Mouse (Mus musculus) macrophage (primary cell): Measurements from ENCODE around the gene Jph3. TPM values are rescaled to one million over a fixed set of nuclear protein-coding genes. Genes with fewer than 3 reads are reported as not detected.

Experiments
- H3K27ac ChIP-seq: fragments of 350-480 bp; formaldehyde crosslinking; 2 replicates; pipeline ENCODE4 v1.9.0; 2021
- H3K36me3 ChIP-seq: fragments of 350-480 bp; formaldehyde crosslinking; 2 replicates; pipeline ENCODE4 v1.9.0; 2021; ENCODE audit errors: inconsistent target
- H3K4me3 ChIP-seq: fragments of 350-480 bp; formaldehyde crosslinking; 2 replicates; pipeline ENCODE4 v1.9.0; 2021; ENCODE audit errors: inconsistent target
- H3K79me2 ChIP-seq: fragments of 350-480 bp; formaldehyde crosslinking; 2 replicates; pipeline ENCODE4 v1.9.0; 2021; ENCODE audit errors: inconsistent target
- WGBS: methylation state at CpG from one replicate; pipeline ENCODE4 v1.1.7; 2026; ENCODE audit warnings: inconsistent platforms; ENCODE audit not compliant: missing documents; 5-methylcytosine and 5-hydroxymethylcytosine counted together
- polyA plus RNA-seq: library from polyadenylated mRNA; stranded (reverse); fragments of 250-400 nt; gene quantifications from 3 replicates; pipeline ENCODE4 v1.2.4, GENCODE M21; 2018; ENCODE audit warnings: inconsistent platforms

Gene Jph3
- polyA plus RNA-seq, 1 experiment from 2014 or later = 0.26 TPM

GRCm38 (mm10) chr8:121708406-121708805 is 21.0 kb upstream of the Jph3 start:
- Histone ChIP-seq H3K79me2 (no peaks in the 10 kb centered on the region), H3K4me3 (no peak overlapping the region), H3K27ac (no peak overlapping the region), H3K36me3 (no peaks in the 10 kb centered on the region)
- WGBS = 70% methylated on average over 6 of the region's 6 CpGs

GRCm38 (mm10) chr8:121717502-121717901 is 11.9 kb upstream of the Jph3 start:
- WGBS = 57% methylated on average over 14 of the region's 14 CpGs
- Histone ChIP-seq H3K36me3 (no peaks in the 10 kb centered on the region), H3K27ac (no peak overlapping the region), H3K79me2 (no peaks in the 10 kb centered on the region), H3K4me3 (no peak overlapping the region)

GRCm38 (mm10) chr8:121717982-121718425 is 11.4 kb upstream of the Jph3 start:
- 33% methylated on average over 12 of the region's 12 CpGs for WGBS
- Histone ChIP-seq H3K4me3 (no peak overlapping the region), H3K79me2 (no peaks in the 10 kb centered on the region), H3K36me3 (no peaks in the 10 kb centered on the region), H3K27ac (no peak overlapping the region)

GRCm38 (mm10) chr8:121718925-121719324 is 10.5 kb upstream of the Jph3 start:
- no peak overlapping the region for H3K27ac ChIP-seq
- H3K36me3 ChIP-seq = no peaks in the 10 kb centered on the region
- H3K4me3 ChIP-seq = no peak overlapping the region
- 71% methylated on average over 5 of the region's 6 CpGs for WGBS
- H3K79me2 ChIP-seq = no peaks in the 10 kb centered on the region

GRCm38 (mm10) chr8:121721072-121721471 is 8.4 kb upstream of the Jph3 start:
- Histone ChIP-seq H3K4me3 (no peak overlapping the region), H3K79me2 (no peaks in the 10 kb centered on the region), H3K27ac (no peak overlapping the region), H3K36me3 (no peaks in the 10 kb centered on the region)
- 66% methylated on average over 6 of the region's 6 CpGs for WGBS

- Histone ChIP-seq H3K4me3 (no peak overlapping the region), H3K27ac (no peak overlapping the region), H3K36me3 (no peaks in the 10 kb centered on the region), H3K79me2 (no peaks in the 10 kb centered on the region)
- 79% methylated on average over 12 of the region's 12 CpGs for WGBS
These were observed 5.6 kb upstream of the Jph3 start for GRCm38 (mm10) chr8:121723846-121724245.

DNA sequence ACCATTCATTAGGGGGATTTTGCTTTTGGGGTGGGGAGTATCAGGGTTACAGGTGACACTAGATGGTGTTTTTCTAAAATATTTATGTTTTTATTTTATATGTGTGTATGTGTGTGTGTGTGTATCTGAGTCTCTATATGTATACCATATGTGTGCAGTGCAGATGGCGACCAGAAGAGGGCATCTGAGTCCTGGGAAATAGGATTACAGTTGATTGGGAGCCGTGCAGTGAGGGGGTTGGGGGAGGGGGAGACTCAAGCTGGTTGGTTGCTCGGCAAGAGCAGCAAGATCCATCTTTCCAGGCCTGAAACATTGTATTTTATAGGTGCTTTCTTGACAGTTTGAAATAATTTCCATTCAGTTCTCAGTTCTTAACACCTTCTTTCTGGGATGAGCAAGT is 2.3 kb upstream of the Jph3 start:
- Histone ChIP-seq H3K4me3 (no peak overlapping the region), H3K27ac (no peak overlapping the region), H3K79me2 (no peaks in the 10 kb centered on the region), H3K36me3 (no peaks in the 10 kb centered on the region)
- WGBS = 77% methylated on average over 3 of the region's 3 CpGs

DNA sequence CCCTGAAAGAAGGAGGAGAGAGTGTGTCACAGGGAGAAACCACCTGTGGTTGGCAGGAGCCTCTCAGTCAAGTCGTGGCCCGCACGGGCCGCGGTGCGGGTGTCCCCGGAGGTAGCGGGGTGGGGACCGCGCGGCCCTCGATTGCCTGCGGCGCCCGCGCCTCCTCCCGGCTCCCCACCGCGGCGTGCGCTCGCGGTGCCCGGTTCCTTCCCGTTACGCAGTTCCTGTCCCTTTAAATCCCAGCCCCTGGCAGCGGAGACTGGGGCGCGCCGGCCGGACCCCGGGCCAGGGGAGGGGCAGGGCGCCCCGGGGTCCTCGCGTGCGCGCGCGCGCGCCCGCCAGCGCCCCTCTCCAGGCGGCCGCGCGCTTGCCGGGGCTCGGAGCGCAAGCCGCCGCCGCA is 331 bp downstream of the Jph3 start:
- H3K79me2 ChIP-seq = no peaks in the 10 kb centered on the region
- H3K4me3 ChIP-seq = no peak overlapping the region
- no peaks in the 10 kb centered on the region for H3K36me3 ChIP-seq
- H3K27ac ChIP-seq = no peak overlapping the region
- 1% methylated on average over 40 of the region's 54 CpGs for WGBS

DNA sequence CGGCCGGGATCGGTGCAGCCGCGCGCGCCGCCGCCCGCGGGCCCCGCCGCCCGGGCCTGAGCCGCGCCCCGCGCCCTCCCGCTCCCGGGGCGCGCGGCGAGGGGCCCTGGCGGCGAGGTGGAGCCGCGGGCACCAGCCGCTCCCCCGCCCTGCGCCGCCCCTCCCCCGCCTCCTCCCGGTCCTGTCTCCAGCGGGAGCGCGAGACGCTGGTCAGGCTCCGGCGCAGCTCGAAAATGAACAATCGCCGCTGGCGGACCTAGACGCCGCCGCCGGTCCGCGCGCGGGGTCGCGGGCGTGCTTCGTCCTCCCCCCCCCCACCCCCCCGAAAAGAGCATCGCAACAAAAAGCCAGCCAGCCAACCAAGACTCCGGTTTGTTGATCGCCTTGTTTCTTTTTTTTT is 747 bp downstream of the Jph3 start:
- Histone ChIP-seq H3K79me2 (no peaks in the 10 kb centered on the region), H3K4me3 (no peak overlapping the region), H3K27ac (no peak overlapping the region), H3K36me3 (no peaks in the 10 kb centered on the region)
- under 1% methylated on average over 27 of the region's 60 CpGs for WGBS

GRCm38 (mm10) chr8:121730646-121731045 is 1.2 kb downstream of the Jph3 start:
- no peak overlapping the region for H3K4me3 ChIP-seq
- H3K79me2 ChIP-seq = no peaks in the 10 kb centered on the region
- no peak overlapping the region for H3K27ac ChIP-seq
- no peaks in the 10 kb centered on the region for H3K36me3 ChIP-seq
- 5% methylated on average over 36 of the region's 37 CpGs for WGBS

DNA sequence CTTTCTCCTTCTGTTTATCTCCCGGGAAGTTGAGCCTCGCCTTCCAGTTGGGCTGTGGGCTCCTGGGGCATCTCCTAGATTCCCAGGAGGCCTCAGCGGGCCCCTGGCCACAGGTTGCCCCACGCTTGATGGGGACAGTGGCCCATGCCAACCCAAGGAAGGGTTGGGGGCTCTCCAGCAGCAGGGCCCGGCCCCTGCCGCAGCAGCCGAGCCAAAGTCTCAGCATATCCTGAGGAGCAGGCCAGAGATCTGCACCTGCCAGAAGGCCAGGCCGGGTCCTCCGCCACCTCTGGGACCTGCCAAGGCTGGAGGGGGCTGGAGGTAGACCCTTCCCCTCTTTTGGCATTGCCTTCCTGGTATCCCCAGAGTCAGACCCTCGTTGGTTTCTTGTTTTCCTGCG is 1.6 kb downstream of the Jph3 start:
- WGBS = 17% methylated on average over 11 of the region's 11 CpGs

DNA sequence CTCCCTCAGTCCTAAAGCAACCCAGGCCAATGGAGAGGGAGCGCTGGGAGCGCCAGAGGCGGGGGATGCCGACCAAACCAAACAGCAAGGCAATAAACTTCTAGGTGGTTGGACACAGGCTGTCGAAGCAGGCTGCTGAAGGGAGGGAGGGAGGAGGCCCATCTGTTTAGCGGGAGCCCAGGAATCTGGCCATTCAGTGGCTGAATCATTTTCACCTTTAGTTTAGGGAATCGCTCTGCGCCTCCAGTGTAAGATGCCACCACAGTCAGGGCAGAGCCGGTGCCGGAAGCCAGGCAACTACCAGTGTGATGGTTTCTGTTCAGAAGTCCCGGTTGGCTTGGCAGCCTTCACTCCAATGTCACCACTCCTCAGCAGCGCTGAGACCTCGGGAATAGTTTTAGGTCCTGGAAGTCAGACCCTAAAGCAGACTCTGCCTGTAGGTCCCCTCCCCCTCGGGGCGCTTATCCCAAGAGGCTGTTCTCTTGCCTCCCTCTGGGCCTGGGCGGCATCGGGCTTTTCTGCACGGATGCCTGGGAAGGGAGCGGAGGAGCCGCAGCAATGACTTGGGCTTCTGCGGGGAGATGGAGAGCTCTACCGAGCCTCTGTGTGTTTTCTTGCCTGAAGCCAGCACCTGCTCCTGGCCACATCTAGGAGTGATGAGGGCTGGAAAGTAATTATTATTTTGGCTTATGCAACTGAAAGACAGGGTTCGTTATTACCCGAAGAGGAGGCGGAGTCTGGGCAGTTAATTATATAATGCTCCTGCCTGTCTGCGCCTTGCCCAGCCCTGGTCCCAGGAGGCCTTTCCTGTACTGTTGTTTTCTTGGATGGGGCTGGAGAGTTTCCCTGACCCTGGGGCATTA is 2.3 kb downstream of the Jph3 start:
- H3K36me3 ChIP-seq = no peaks in the 10 kb centered on the region
- 16% methylated on average over 26 of the region's 26 CpGs for WGBS
- H3K4me3 ChIP-seq = no peak overlapping the region
- H3K27ac ChIP-seq = no peak overlapping the region
- H3K79me2 ChIP-seq = no peaks in the 10 kb centered on the region

More for the DNA sequence above, 1.6 kb downstream of the Jph3 start:
- H3K79me2 ChIP-seq = no peaks in the 10 kb centered on the region
- H3K4me3 ChIP-seq = no peak overlapping the region
- H3K27ac ChIP-seq = no peak overlapping the region
- H3K36me3 ChIP-seq = no peaks in the 10 kb centered on the region

DNA sequence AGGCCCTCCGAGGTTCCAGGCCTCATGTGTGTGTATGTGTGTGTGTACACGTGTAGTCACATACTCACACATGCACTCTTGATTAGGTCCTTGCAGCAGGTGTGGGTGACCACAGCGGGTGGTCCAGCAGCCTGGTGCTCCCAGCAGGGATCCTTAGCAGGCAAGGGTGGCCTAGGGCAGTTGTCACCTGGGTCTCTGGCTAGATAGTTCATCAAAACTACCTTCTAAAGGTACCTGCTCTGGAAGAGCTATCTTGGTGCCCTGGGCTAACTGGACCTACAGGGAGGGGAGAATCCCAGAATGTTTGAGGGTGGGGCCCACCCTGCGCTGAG is 2.9 kb downstream of the Jph3 start:
- Histone ChIP-seq H3K27ac (no peak overlapping the region), H3K4me3 (no peak overlapping the region), H3K79me2 (no peaks in the 10 kb centered on the region), H3K36me3 (no peaks in the 10 kb centered on the region)
- 74% methylated on average over 4 of the region's 4 CpGs for WGBS

- H3K36me3 ChIP-seq = no peaks in the 10 kb centered on the region
- H3K4me3 ChIP-seq = no peak overlapping the region
- no peaks in the 10 kb centered on the region for H3K79me2 ChIP-seq
- no peak overlapping the region for H3K27ac ChIP-seq
- 91% methylated on average over 15 of the region's 16 CpGs for WGBS
These were observed 4.8 kb downstream of the Jph3 start for GRCm38 (mm10) chr8:121734262-121734661.

GRCm38 (mm10) chr8:121736236-121736635 is 6.8 kb downstream of the Jph3 start:
- Histone ChIP-seq H3K36me3 (no peaks in the 10 kb centered on the region), H3K4me3 (no peak overlapping the region), H3K27ac (no peak overlapping the region), H3K79me2 (no peaks in the 10 kb centered on the region)
- 12% methylated on average over 7 of the region's 7 CpGs for WGBS

- WGBS = 88% methylated on average over 8 of the region's 10 CpGs
- H3K27ac ChIP-seq = no peak overlapping the region
- H3K36me3 ChIP-seq = no peaks in the 10 kb centered on the region
- H3K4me3 ChIP-seq = no peak overlapping the region
- no peaks in the 10 kb centered on the region for H3K79me2 ChIP-seq
These were observed 11.3 kb downstream of the Jph3 start for GRCm38 (mm10) chr8:121740721-121741120.
